Mouse (Mus musculus) ovary, adult 10 weeks (tissue): ENCODE data around the gene Kif2a. TPM values are rescaled to one million over a fixed set of nuclear protein-coding genes. Genes with fewer than 3 reads are reported as not detected.

Experiments
- polyA plus RNA-seq: library from polyadenylated mRNA; stranded (reverse); fragments of 350-450 nt; fragmentation: Illumina TruSeq; extraction: RNeasy Lipid Tissue Mini Kit (QIAGEN cat#74804); gene quantifications from one replicate; pipeline ENCODE4 v1.2.3, GENCODE M21; 2014

Gene Kif2a
- 90.3 TPM for polyA plus RNA-seq

DNA sequence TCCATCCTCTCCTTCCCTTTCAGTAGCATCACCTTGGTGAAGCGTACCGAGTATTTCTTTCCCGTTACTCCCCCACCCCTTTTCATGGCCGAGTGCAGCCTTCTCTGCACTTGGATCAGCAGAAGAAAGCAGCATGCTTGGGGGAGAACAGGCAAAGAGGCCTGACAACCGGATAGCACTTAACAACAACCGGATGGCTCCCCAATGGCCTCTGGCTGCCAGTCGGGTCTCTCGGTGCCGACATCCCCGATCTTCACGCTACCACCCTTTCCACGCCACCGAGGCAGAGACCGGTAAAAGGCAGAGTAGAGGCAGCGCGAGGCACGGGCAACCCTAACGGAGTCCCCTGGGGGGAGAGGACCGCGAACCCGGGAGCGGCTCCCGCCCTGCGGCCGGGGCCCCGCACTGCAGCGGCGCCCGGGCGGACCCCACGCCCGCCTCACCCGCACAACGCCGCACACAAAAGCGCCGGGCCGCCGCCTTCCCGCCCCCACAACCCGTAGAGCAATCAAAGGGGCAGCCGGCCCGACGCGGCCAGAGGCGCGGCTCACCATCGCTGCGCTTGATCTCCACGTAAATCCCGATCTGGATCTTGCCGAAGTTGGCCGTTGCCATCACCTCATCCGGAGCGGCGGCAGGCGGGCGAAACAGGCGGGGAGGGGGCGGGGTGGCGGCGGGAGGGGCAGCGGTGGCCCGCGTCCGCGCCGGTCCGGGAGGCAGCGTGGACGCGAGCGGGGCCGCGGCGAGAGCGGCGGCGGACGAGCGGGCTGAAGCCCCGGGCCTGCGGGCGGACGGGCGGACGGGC lies at the start of gene Kif2a:
Gene Kif2a (minus strand): TSS at position 666 of the 805 bp plus-strand sequence.

DNA sequence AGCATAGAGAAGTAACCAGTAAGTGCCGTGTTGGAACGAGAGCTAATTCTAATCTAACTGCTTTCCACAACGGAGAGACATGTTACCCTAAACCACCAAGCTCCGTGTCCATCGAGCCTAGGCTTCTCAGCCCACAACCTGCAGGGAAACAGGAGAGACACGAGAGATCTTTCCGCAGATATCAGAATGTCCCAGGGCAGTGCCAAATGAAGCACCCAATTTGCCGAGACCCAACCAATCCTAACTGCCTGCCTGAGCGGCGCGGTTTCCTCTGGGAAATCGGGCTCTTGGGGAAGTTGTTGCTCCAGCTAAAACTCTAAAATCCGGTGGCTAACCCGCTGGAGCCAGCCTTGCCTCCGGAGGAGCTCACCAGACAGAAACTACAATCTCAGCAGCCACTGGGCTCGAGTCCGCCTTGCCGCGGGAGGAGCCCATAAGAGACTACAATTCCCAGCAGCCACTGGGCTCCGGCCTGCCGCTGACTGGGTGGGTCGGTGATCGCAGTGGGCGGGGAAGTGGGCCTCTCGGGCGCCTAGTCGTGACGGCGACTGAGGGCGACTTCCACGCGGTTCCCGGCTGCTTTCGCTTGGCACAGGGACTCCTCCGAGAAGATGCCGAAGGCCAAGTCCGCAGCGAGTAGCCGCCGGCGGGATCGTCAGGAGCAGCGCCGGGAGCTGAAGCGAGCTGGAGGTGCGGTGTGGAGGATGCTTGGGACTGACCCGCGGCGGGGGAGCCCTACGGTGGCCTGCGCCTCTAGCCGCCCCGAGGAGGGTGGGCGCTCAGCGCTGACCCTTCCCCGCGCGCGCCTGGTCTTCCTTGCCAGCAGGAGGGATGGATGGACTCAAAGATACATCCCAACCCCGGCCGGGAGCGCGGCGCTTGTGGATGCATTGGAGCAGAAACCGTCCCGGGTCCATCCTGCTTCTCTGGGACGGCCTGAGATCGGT lies 75.1 kb downstream of the Kif2a start, which contains the start of gene Dimt1:
Gene Dimt1 (plus strand): TSS at position 534 of the 947 bp plus-strand sequence.

DNA sequence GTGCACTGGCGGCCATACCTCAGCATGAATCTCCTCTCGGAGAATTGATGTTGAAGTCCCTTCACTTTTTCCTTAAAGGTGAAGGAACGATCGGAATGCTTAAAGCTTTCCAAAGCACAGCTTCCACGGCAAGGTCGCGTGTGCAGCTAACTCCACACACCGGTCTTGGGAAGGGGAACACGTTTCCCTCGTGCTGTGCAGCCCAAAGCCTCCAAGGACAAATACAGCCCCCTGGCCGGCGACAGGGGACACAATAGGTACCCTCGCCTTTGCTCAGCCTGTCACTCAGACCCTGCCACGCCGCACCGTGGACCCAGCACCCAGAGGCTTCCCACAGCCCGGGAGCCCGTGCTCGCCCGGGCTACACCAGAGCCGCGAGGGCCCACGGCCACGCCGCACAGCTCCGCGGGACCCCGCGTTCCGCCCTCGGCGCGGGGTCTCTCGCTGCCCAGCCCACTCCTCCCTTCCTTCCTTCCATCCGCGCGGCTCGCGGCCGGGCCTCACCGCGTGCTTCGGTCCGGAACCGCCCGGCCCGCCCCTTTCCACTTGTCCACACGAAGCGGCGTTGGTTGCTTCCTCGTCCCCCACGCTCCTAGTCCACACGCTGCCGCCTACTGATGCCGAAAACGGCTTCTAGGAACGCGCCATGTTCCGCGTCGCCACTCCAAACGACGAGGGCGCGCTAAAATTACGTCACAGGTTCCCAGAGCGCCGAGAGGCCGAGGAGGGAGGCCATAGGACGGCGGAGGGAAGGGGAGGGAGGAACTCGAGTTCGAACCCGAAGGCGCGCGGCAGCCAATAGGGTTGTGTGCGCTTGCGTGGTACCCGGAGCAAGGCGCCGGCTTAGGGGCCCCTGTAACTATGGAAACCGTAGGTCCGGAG lies 85.4 kb downstream of the Kif2a start, which contains the start of gene Ipo11:
Gene Ipo11 (minus strand): TSS at position 703 of the 882 bp plus-strand sequence.

Other genes starting within 250 kb of the Kif2a start
- 122 TPM for gene Ipo11, start 85.2 kb downstream of the Kif2a start, polyA plus RNA-seq
- 23.8 TPM for gene Dimt1, start 75.0 kb downstream of the Kif2a start, polyA plus RNA-seq